Mouse (Mus musculus) bone marrow, adult 2 months (tissue): ENCODE results near the gene H2-Q1. TPM values are rescaled to one million over a fixed set of nuclear protein-coding genes. Genes with fewer than 3 reads are reported as not detected.
"Not testable (repeated sequence)": the region's sequence is repeated elsewhere in the genome, so short reads cannot be mapped to it uniquely, and the experiment has no call there.

ENCODE experiments used
- H3K27ac ChIP-seq: fragments of 200-500 bp; 2 replicates; pipeline ENCODE4 v1.5.1; 2012; ENCODE audit warnings: low read depth, mild to moderate bottlenecking, control low read depth, inconsistent platforms, low read length; ENCODE audit not compliant: control insufficient read depth, poor library complexity, insufficient read depth
- H3K4me1 ChIP-seq: fragments of 200-500 bp; 2 replicates; pipeline ENCODE4 v1.6.1; 2011; ENCODE audit warnings: low read length; ENCODE audit not compliant: control insufficient read depth, insufficient read depth
- H3K4me3 ChIP-seq: fragments of 200-500 bp; replicated peaks from 2 replicates; pipeline ENCODE3; 2011; ENCODE audit warnings: mild to moderate bottlenecking, low read depth, low read length, control low read depth; ENCODE audit not compliant: control insufficient read depth
- CTCF ChIP-seq: fragments of 200-500 bp; IDR thresholded peaks from 2 replicates; pipeline ENCODE4 v1.5.1; 2011; ENCODE audit warnings: low read length, control low read depth; ENCODE audit not compliant: control insufficient read depth, insufficient read depth
- POLR2A ChIP-seq: fragments of 200-500 bp; IDR thresholded peaks from 2 replicates; pipeline ENCODE4 v1.6.1; 2011; ENCODE audit warnings: low read depth, mild to moderate bottlenecking, control low read depth, low read length, borderline replicate concordance; ENCODE audit not compliant: control insufficient read depth
- WGBS: fragments of 180-500 bp; shearing (Covaris S2); methylation state at CpG from one replicate; pipeline ENCODE4 v1.1.7; 2018; 5-methylcytosine and 5-hydroxymethylcytosine counted together
- polyA plus RNA-seq: library from polyadenylated mRNA; stranded (reverse); fragments of >200 nt; gene quantifications from 2 replicates; pipeline ENCODE4 v1.2.4, GENCODE M21; 2011; ENCODE audit warnings: low replicate concordance; ENCODE audit not compliant: missing spikeins, insufficient read depth, insufficient read length

Gene H2-Q1
- polyA plus RNA-seq, 1 experiment: not detected

GRCm38 (mm10) chr17:35325124-35325523 lies 4.9 kb downstream of the H2-Q1 start:
- not testable (repeated sequence) for H3K4me1 ChIP-seq, H3K27ac ChIP-seq, H3K4me3 ChIP-seq
- TF ChIP-seq CTCF: peak; percentile 40; the same call in 1 of the 2 replicates
- WGBS: 62% methylated on average over 1 of the region's 1 CpGs

GRCm38 (mm10) chr17:35326000-35326399 lies 5.8 kb downstream of the H2-Q1 start:
- H3K4me1 ChIP-seq: not testable (repeated sequence)

GRCm38 (mm10) chr17:35329714-35330113 lies 9.5 kb downstream of the H2-Q1 start:
- not testable (repeated sequence) for H3K27ac ChIP-seq, H3K4me3 ChIP-seq, H3K4me1 ChIP-seq
- WGBS: 48% methylated on average over 3 of the region's 3 CpGs

More at GRCm38 (mm10) chr17:35326000-35326399, 5.8 kb downstream of the H2-Q1 start:
- H3K4me3 ChIP-seq, H3K27ac ChIP-seq: not testable (repeated sequence)

- H3K4me3 ChIP-seq, H3K4me1 ChIP-seq, H3K27ac ChIP-seq: not testable (repeated sequence)
- 38% methylated on average over 6 of the region's 6 CpGs for WGBS
These were observed 11.3 kb downstream of the H2-Q1 start for GRCm38 (mm10) chr17:35331546-35331945.

GRCm38 (mm10) chr17:35342071-35342671 lies 22.0 kb downstream of the H2-Q1 start, which contains the start of gene H2-Q2:
TSS of gene H2-Q2 (plus strand) at chr17:35342242.
- TF ChIP-seq POLR2A (no peak; the same call in 1 of the 2 replicates), CTCF (no peak)
- no peak within 1 kb of the TSS for H3K27ac ChIP-seq
- WGBS: 2% methylated on average over 40 of the region's 40 CpGs

GRCm38 (mm10) chr17:35342711-35343476 lies 22.7 kb downstream of the H2-Q1 start:
- Histone ChIP-seq H3K27ac (no peak overlapping the region), H3K4me1 (no peaks in the 10 kb centered on the region), H3K4me3 (peak overlapping the region; percentile 40)
- 3% methylated on average over 46 of the region's 46 CpGs for WGBS
- TF ChIP-seq POLR2A (no peak), CTCF (no peak)

More at GRCm38 (mm10) chr17:35342071-35342671, 22.0 kb downstream of the H2-Q1 start, which contains the start of gene H2-Q2:
- Histone ChIP-seq H3K4me3 (peak within 1 kb of the TSS; percentile 40), H3K4me1 (no peaks in the 10 kb centered on the region)

GRCm38 (mm10) chr17:35347659-35348058 lies 27.5 kb downstream of the H2-Q1 start:
- H3K4me1 ChIP-seq, H3K4me3 ChIP-seq, H3K27ac ChIP-seq: not testable (repeated sequence)

GRCm38 (mm10) chr17:35353275-35353674 lies 33.1 kb downstream of the H2-Q1 start:
- not testable (repeated sequence) for H3K4me1 ChIP-seq, H3K4me3 ChIP-seq, H3K27ac ChIP-seq
- WGBS: 22% methylated on average over 6 of the region's 6 CpGs

GRCm38 (mm10) chr17:35354071-35354470 lies 33.9 kb downstream of the H2-Q1 start:
- no peak overlapping the region for H3K27ac ChIP-seq
- H3K4me3 ChIP-seq: no peak overlapping the region
- no peaks in the 10 kb centered on the region for H3K4me1 ChIP-seq
- WGBS: 70% methylated on average over 2 of the region's 2 CpGs
- TF ChIP-seq POLR2A (no peak), CTCF (no peak)
